Mouse (Mus musculus): ENCODE measurements around the gene Hbq1b.
"Not testable (repeated sequence)": the region's sequence is repeated elsewhere in the genome, so short reads cannot be mapped to it uniquely, and the experiment has no call there.

GRCm38 (mm10) chr11:32299865-32300264 is 13.1 kb downstream of the Hbq1b start, which contains the start of gene Hbq1a:
- not testable (repeated sequence) for TF ChIP-seq CTCF (IDR thresholded peaks at IDR 0.05; ENCODE audit: control insufficient read depth, insufficient read depth, insufficient read length); MYOD1 (IDR thresholded peaks at IDR 0.05; ENCODE audit: control insufficient read depth, insufficient read length, low read depth); MYOG (IDR thresholded peaks at IDR 0.05; ENCODE audit: control insufficient read depth, extremely low read depth, insufficient read length); USF1 (IDR thresholded peaks at IDR 0.05; ENCODE audit: low read depth); MAX (IDR thresholded peaks at IDR 0.05)
